Mouse (Mus musculus) embryonic fibroblast, embryonic 13.5 days (primary cell): Measurements from ENCODE around the gene Kbtbd3.

Experiments used
- CTCF ChIP-seq: IDR thresholded peaks from 2 replicates; pipeline ENCODE4 v1.5.1; 2011; ENCODE audit warnings: mild to moderate bottlenecking, control low read depth, low read length, moderate library complexity, borderline replicate concordance; ENCODE audit not compliant: insufficient read depth
- POLR2A ChIP-seq: IDR thresholded peaks from 2 replicates; pipeline ENCODE4 v1.6.1; 2011; ENCODE audit warnings: low read depth, mild to moderate bottlenecking, control low read depth, low read length, moderate library complexity

GRCm38 (mm10) chr9:4311162-4311561 is 1.5 kb downstream of the Kbtbd3 start:
- no peak for TF ChIP-seq POLR2A
- TF ChIP-seq CTCF = no peak
